ENCODE assay signal across 12 mouse cellular contexts in genomic region chr12:72301431-72301830, GRCm38 (mm10).
DNase-seq lines count a peak whose midpoint lies in the region; ATAC-seq and TF ChIP-seq lines count a peak whose summit lies in the region.
"Had no signal": no experiment of that assay in that cellular context is flagged by ENCODE, and none has a peak within 500 bp of the region (broad histone marks: within the 10 kb centered on the region; RNA-seq: fewer than 3 reads in every experiment).

No protein-coding gene starts in this region.

- intact Hi-C loops in gastrocnemius, adult 2 months (cut with DNase I) = no loop called here
- intact Hi-C loops in gastrocnemius, postnatal 36 days (cut with DNase I) = no loop called here

- H3K9ac ChIP-seq in limb, embryonic 11.5 days (ENCODE audit: low read length) = no peak overlapping the region
- H3K9ac ChIP-seq in midbrain, embryonic 14.5 days (replicated peaks; ENCODE audit: low read length) = no peak overlapping the region

- no peak overlapping the region for H3K4me2 ChIP-seq in limb, embryonic 11.5 days (ENCODE audit: low read depth, severe bottlenecking)
- no peak overlapping the region for H3K4me2 ChIP-seq in midbrain, embryonic 14.5 days (ENCODE audit: low read length)

- H3K4me3 ChIP-seq in gastrocnemius, adult 2 months = no peak overlapping the region
- no peak overlapping the region for H3K4me3 ChIP-seq in limb, embryonic 11.5 days (ENCODE audit: low read depth, low read length)
- H3K4me3 ChIP-seq in limb, embryonic 10.5 days = no peak overlapping the region
- H3K4me3 ChIP-seq in midbrain, embryonic 14.5 days (replicated peaks; ENCODE audit: low read depth, low read length) = no peak overlapping the region

- H3K9me3 ChIP-seq in limb, embryonic 11.5 days (ENCODE audit: control insufficient read depth, low read length) = no peaks in the 10 kb centered on the region
- no peaks in the 10 kb centered on the region for H3K9me3 ChIP-seq in limb, embryonic 10.5 days (replicated peaks)
- H3K9me3 ChIP-seq in midbrain, embryonic 14.5 days (ENCODE audit: control insufficient read depth, low read length) = no peaks in the 10 kb centered on the region

- 0 out of 2 replicates have a peak, but pooled peaks have one; percentile 0 for TF ChIP-seq CTCF in gastrocnemius, adult 2 months (IDR thresholded peaks at IDR 0.05)

- WGBS in limb, embryonic 11.5 days = 53% methylated on average over 8 of the region's 8 CpGs
- 55% methylated on average over 8 of the region's 8 CpGs for WGBS in limb, embryonic 10.5 days
- 38% methylated on average over 8 of the region's 8 CpGs for WGBS in midbrain, embryonic 14.5 days

- no peak overlapping the region for H3K27ac ChIP-seq in gastrocnemius, adult 2 months
- H3K27ac ChIP-seq in limb, embryonic 11.5 days (replicated peaks; ENCODE audit: low read depth, low read length) = no peak overlapping the region
- no peak overlapping the region for H3K27ac ChIP-seq in limb, embryonic 10.5 days
- H3K27ac ChIP-seq in midbrain, embryonic 14.5 days (replicated peaks; ENCODE audit: low read depth, low read length) = no peak overlapping the region

- peak; percentile 17 for DNase-seq in gastrocnemius, adult 2 months
- no peak for DNase-seq in gastrocnemius, postnatal 36 days
- DNase-seq in limb, embryonic 11.5 days (ENCODE audit: low spot score) = peak; percentile 29
- no peak for DNase-seq in limb, embryonic 10.5 days (ENCODE audit: low spot score)
- peak; percentile 67 for DNase-seq in embryo, embryonic 11 days
- DNase-seq in midbrain, embryonic 14.5 days = peak; percentile 35
- DNase-seq in urinary bladder, adult 18-20 months (ENCODE audit: low spot score in 2 of 2) = no peak
- DNase-seq: adrenal gland, postnatal 25 days; heart, adult 18-20 months; thymus, adult 18-20 months had no signal

- no peaks in the 10 kb centered on the region for H3K4me1 ChIP-seq in limb, embryonic 11.5 days (ENCODE audit: control insufficient read depth, insufficient read depth, low read length)
- H3K4me1 ChIP-seq in limb, embryonic 10.5 days = peaks cover 14% of the 10 kb centered on the region
- H3K4me1 ChIP-seq in midbrain, embryonic 14.5 days (ENCODE audit: control insufficient read depth, insufficient read depth, low read length) = peaks cover 20% of the 10 kb centered on the region

- no peaks in the 10 kb centered on the region for H3K36me3 ChIP-seq in limb, embryonic 11.5 days (ENCODE audit: control insufficient read depth, insufficient read depth, low read length)
- no peaks in the 10 kb centered on the region for H3K36me3 ChIP-seq in limb, embryonic 10.5 days
- H3K36me3 ChIP-seq in midbrain, embryonic 14.5 days (ENCODE audit: control insufficient read depth, insufficient read depth, low read length) = peaks cover 7% of the 10 kb centered on the region; the same call in 1 of the 2 replicates

- H3K27me3 ChIP-seq in limb, embryonic 11.5 days (ENCODE audit: control insufficient read depth, insufficient read depth, low read length) = no peaks in the 10 kb centered on the region
- H3K27me3 ChIP-seq in limb, embryonic 10.5 days (ENCODE audit: low read depth, poor library complexity, severe bottlenecking) = no peaks in the 10 kb centered on the region
- no peaks in the 10 kb centered on the region for H3K27me3 ChIP-seq in midbrain, embryonic 14.5 days (ENCODE audit: control insufficient read depth, insufficient read depth, low read length)

- ATAC-seq in limb, embryonic 11.5 days (ENCODE audit: insufficient number of reproducible peaks, low FRiP score, low TSS enrichment, low read depth) = no peak
- no peak for ATAC-seq in midbrain, embryonic 14.5 days (ENCODE audit: low FRiP score, low TSS enrichment)
- ATAC-seq in frontal cortex, adult (ENCODE audit: low TSS enrichment) = no peak
- ATAC-seq: inflammation-experienced regulatory T-cells, adult 6 months had no signal

Comparison
In these comparisons a context has a peak if more than half of its experiments do, and no peak if none do; other contexts are left out.
1. DNase-seq: peak in gastrocnemius, adult 2 months (single experiment), limb, embryonic 11.5 days (single experiment), embryo, embryonic 11 days (single experiment) and midbrain, embryonic 14.5 days (single experiment); none in gastrocnemius, postnatal 36 days (0 of 2), limb, embryonic 10.5 days (single experiment) and urinary bladder, adult 18-20 months (0 of 2).